Mouse (Mus musculus) brain, embryonic 14.5 days (tissue): ENCODE data around the gene Adck1. TPM values are rescaled to one million over a fixed set of nuclear protein-coding genes. Genes with fewer than 3 reads are reported as not detected.

Source experiments
- DNase-seq: peaks from one replicate; pipeline ENCODE4 v3.0.0-alpha.2; 2011; ENCODE audit warnings: low read depth
- CTCF ChIP-seq: fragments of 200-500 bp; IDR thresholded peaks from 2 replicates; pipeline ENCODE4 v1.5.1; 2012; ENCODE audit warnings: inconsistent platforms, mild to moderate bottlenecking, moderate library complexity, borderline replicate concordance; ENCODE audit not compliant: insufficient read depth, insufficient read length; ENCODE audit errors: extremely low read depth
- POLR2A ChIP-seq: fragments of 200-500 bp; IDR thresholded peaks from 2 replicates; pipeline ENCODE4 v1.6.1; 2012; ENCODE audit warnings: mild to moderate bottlenecking, inconsistent platforms, borderline replicate concordance; ENCODE audit not compliant: poor library complexity, insufficient read depth, insufficient read length, severe bottlenecking; ENCODE audit errors: extremely low read depth
- polyA plus RNA-seq: library from polyadenylated mRNA; depleted of rRNA; stranded (reverse); fragments of >200 nt; gene quantifications from 2 replicates; pipeline ENCODE4 v1.2.3, GENCODE M21; 2012

The Adck1 gene
- polyA plus RNA-seq, 1 experiment, result 35.2 TPM

DNA sequence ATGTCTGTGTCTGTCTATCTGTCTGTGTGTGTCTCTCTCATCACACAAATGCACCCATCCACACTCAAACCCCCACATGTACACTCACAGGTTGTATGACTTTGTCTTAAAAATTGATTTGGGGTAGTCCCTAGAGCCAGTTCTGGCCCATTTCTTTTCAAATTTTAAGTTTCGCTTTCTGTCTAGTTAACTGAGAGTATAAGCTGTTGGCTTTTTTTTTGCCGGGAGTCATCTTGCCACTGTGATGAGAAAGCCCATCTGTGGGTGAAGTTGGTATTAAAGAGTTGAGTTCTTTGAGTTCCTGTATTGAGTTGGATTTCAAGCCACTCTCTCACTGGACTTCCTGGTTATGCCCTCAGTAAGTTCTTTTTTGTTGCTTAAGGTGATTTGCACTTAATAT is 17.9 kb downstream of the Adck1 start:
- TF ChIP-seq POLR2A (no peak), CTCF (no peak)
- no peak for DNase-seq

DNA sequence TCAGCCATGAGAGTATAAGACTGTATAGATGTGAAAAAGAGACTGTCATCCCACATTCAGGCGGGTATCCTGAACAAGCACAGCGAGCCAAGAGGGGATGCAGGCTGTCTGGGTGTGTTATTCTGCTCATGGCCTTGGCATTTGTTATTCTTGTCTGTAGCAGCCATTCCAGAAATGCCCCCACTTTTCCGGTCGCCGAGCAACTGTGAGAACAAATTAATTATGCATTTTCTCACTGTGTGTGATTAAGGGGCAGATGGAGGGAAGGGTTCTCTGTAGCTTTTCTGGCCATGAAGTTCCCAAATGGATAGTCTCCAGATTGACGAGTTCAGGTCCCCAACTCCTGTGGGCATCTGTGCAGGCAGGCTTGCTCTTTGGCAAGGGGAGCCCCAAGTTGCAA is 28.5 kb downstream of the Adck1 start:
- TF ChIP-seq CTCF (no peak), POLR2A (no peak)
- DNase-seq, result peak; percentile 92

DNA sequence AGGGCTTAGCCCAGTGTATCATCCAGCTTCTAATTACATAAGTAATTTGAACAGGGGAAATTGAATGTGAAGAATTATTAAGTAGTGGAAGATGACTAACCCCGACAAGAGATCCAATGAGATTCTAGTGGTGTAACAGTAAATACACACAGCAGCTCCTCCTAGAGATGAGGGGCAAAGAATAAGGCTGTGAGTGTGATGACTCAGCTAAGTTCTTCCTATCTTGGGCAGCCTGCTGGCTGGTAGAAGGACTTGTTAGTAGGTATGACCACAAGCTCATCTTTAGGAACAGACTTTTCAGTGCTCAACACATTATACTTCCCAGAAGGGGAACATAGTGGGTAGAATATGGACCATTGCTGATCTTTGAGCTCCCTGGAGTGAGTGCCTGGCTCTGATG is 38.3 kb downstream of the Adck1 start:
- TF ChIP-seq CTCF (no peak), POLR2A (no peak)
- DNase-seq, result no peak

- no peak for DNase-seq
- no peak for TF ChIP-seq POLR2A
- no peak for TF ChIP-seq CTCF
These were observed 43.2 kb downstream of the Adck1 start for GRCm38 (mm10) chr12:88403541-88403940.

DNA sequence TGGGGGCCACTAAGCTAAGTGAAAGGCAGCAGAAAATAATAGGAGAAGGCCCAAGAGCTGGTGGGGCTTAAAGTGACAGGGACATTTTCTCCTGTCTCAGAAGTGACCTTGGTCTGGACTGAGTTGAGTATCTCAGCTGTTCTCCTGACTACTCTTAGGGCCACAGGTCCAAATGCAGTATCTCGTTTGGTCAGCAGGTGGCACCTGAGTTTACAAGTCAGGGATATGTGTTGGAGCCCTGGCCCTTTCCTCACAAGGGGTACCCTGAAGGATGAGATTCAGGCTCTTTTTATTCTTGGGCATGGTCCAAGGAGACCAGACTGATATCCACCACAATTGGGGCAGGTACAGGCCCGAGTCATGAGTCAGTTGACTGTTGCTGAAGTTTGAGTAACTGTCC is 44.8 kb downstream of the Adck1 start:
- peak; percentile 79 for DNase-seq
- no peak for TF ChIP-seq POLR2A
- TF ChIP-seq CTCF, result peak; percentile 77; the same call in 1 of the 2 replicates

GRCm38 (mm10) chr12:88407996-88408322 is 47.6 kb downstream of the Adck1 start:
- TF ChIP-seq POLR2A, result no peak
- no peak for TF ChIP-seq CTCF

DNA sequence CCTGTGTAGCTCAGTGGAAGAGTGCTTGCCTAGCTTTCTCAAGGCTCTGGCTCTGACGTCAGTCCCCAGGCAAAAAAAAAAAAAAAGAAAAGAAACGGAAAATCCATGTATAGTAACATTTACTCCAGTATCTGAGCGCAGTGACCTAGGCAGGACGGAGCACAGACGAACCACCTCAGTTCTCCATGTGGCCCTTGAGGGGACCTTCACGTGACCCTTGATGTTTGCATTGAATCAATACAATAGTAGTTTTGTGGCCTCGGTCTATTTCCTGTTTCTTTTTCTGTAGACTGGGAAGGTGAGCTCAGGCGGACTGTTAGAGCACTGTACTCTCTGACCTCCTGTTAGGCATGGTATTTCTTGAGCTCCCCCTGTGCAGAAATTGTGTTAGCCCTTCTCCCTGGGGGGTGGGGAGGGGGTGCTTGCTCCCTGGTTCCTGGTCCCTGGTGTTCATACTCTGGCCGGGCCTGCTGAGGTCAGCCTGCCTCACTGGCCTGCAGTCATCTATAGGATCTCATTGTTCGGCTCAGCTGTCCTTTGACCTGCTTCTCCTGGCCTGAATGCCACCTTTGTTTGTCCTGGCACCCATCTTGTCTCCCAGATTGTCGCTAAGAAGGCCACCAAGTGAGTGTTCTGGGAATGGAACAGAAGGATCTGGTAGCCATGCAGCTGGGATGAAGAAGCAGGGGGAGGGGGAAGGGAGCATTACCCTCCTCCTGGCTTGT is 48.1 kb downstream of the Adck1 start:
- no peak for TF ChIP-seq CTCF
- no peak for TF ChIP-seq POLR2A
- DNase-seq, result peak; percentile 23

More at GRCm38 (mm10) chr12:88407996-88408322, 47.6 kb downstream of the Adck1 start:
- no peak for DNase-seq

DNA sequence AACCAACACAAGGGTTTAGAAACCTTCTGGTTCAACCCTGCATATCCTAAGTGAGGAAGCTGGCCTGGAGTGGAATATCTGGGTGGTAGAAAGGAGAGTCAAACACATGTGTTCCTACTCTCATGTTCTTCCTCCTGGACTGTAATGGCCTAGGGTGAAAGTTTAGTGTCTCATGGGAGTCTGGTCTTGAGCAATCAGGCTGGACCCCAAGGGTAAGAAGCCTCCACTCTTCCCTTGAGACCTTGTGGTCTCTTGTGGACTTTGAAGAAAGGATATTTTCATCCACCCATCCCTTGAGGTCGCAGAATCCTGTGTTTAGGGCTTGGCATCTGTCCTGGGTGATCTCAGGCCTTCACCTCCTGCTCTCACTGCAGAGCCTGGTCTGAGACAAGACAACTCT is 52.9 kb downstream of the Adck1 start:
- DNase-seq, result no peak
- TF ChIP-seq CTCF, result no peak

DNA sequence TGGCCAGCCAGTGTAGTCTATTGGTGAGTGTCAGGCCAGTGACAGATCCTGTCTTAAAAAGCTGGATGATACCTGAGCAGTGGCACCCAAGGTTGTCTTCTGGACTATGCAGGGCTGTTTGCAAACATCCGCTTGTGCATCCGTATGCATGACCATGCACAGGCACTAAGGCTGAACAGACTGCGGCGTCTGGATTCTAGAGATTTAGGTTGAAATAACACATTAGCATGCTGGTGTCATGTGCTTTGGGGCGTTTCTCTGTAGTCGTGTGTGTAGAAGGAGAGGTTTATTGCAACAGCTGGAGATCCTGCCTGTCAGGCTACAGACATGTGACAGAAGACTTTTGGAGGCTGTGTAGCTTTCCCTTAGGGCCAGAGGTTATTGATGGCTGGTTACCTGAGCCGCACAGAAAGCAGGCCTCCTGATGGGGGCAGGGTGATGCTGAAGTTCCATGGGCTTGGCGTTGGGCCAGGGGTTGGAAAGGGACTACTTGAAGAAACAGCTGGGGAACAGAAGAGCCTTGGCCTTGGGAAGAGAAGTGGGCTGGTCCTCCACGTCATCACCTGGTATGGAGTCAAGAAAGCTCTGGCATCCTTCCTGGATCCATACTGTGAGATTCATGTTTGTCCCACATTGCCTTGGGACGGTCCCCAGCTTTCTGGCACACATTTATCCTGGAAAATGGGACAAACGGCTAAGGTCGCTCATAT is 59.7 kb downstream of the Adck1 start:
- peak; percentile 49 for DNase-seq
- TF ChIP-seq CTCF (no peak), POLR2A (no peak)

- TF ChIP-seq CTCF (no peak), POLR2A (no peak)
- peak; percentile 71 for DNase-seq
These were observed 66.6 kb downstream of the Adck1 start for GRCm38 (mm10) chr12:88426926-88427325.

GRCm38 (mm10) chr12:88428735-88429134 is 68.4 kb downstream of the Adck1 start:
- DNase-seq, result no peak
- TF ChIP-seq POLR2A (no peak), CTCF (no peak)

GRCm38 (mm10) chr12:88432277-88432676 is 71.9 kb downstream of the Adck1 start:
- DNase-seq, result no peak
- TF ChIP-seq CTCF, result no peak
